Mouse (Mus musculus): ENCODE data around the gene Rasgrf2. TPM values are rescaled to one million over a fixed set of nuclear protein-coding genes. Genes with fewer than 3 reads are reported as not detected.

The Rasgrf2 gene
- polyA plus RNA-seq, 1 experiment from 2014 or later, result 0.87 TPM

- Histone ChIP-seq H3K4me1 (ENCODE audit: control insufficient read depth, insufficient read depth, low read length) (no peaks in the 10 kb centered on the region), H3K9ac (ENCODE audit: low read depth, low read length) (no peak overlapping the region), H3K36me3 (ENCODE audit: control insufficient read depth, insufficient read depth, low read length) (no peaks in the 10 kb centered on the region), H3K9me3 (replicated peaks; ENCODE audit: control insufficient read depth, low read length) (no peaks in the 10 kb centered on the region), H3K27ac (ENCODE audit: low read depth, low read length) (no peak overlapping the region), H3K4me2 (no peak overlapping the region), H3K4me3 (ENCODE audit: low read depth, low read length) (no peak overlapping the region), H3K27me3 (ENCODE audit: control insufficient read depth, insufficient read depth, low read length) (no peaks in the 10 kb centered on the region)
- ATAC-seq (replicated peaks; ENCODE audit: insufficient number of reproducible peaks, low FRiP score, low TSS enrichment), result no peak
Measured at GRCm38 (mm10) chr13:91956474-91956873, 175.0 kb downstream of the Rasgrf2 start.

GRCm38 (mm10) chr13:91955646-91956045 is 175.8 kb downstream of the Rasgrf2 start:
- ATAC-seq (replicated peaks; ENCODE audit: insufficient number of reproducible peaks, low FRiP score, low TSS enrichment), result no peak
- no peak overlapping the region for H3K27ac ChIP-seq (ENCODE audit: low read depth, low read length)
- no peak overlapping the region for H3K9ac ChIP-seq (ENCODE audit: low read depth, low read length)
- H3K9me3 ChIP-seq (replicated peaks; ENCODE audit: control insufficient read depth, low read length), result no peaks in the 10 kb centered on the region
- no peaks in the 10 kb centered on the region for H3K4me1 ChIP-seq (ENCODE audit: control insufficient read depth, insufficient read depth, low read length)
- H3K36me3 ChIP-seq (ENCODE audit: control insufficient read depth, insufficient read depth, low read length), result no peaks in the 10 kb centered on the region
- WGBS (ENCODE audit: insufficient replicate concordance), result 76% methylated on average over 2 of the region's 2 CpGs
- H3K27me3 ChIP-seq (ENCODE audit: control insufficient read depth, insufficient read depth, low read length), result no peaks in the 10 kb centered on the region
- H3K4me3 ChIP-seq (ENCODE audit: low read depth, low read length), result no peak overlapping the region
- H3K4me2 ChIP-seq, result no peak overlapping the region

- Histone ChIP-seq H3K9me3 (replicated peaks; ENCODE audit: control insufficient read depth, low read length) (no peaks in the 10 kb centered on the region), H3K36me3 (ENCODE audit: control insufficient read depth, insufficient read depth, low read length) (no peaks in the 10 kb centered on the region), H3K4me3 (ENCODE audit: low read depth, low read length) (no peak overlapping the region), H3K9ac (ENCODE audit: low read depth, low read length) (no peak overlapping the region), H3K27me3 (ENCODE audit: control insufficient read depth, insufficient read depth, low read length) (no peaks in the 10 kb centered on the region), H3K27ac (ENCODE audit: low read depth, low read length) (no peak overlapping the region), H3K4me1 (ENCODE audit: control insufficient read depth, insufficient read depth, low read length) (no peaks in the 10 kb centered on the region), H3K4me2 (no peak overlapping the region)
- 86% methylated on average over 1 of the region's 1 CpGs for WGBS (ENCODE audit: insufficient replicate concordance)
- ATAC-seq (replicated peaks; ENCODE audit: insufficient number of reproducible peaks, low FRiP score, low TSS enrichment), result no peak
Measured at GRCm38 (mm10) chr13:91955175-91955574, 176.3 kb downstream of the Rasgrf2 start.

GRCm38 (mm10) chr13:91940113-91940512 is 191.3 kb downstream of the Rasgrf2 start:
- Histone ChIP-seq H3K27me3 (ENCODE audit: control insufficient read depth, insufficient read depth, low read length) (no peaks in the 10 kb centered on the region), H3K4me2 (no peak overlapping the region), H3K4me1 (ENCODE audit: control insufficient read depth, insufficient read depth, low read length) (no peaks in the 10 kb centered on the region), H3K27ac (ENCODE audit: low read depth, low read length) (no peak overlapping the region), H3K9ac (ENCODE audit: low read depth, low read length) (no peak overlapping the region), H3K36me3 (ENCODE audit: control insufficient read depth, insufficient read depth, low read length) (no peaks in the 10 kb centered on the region), H3K4me3 (ENCODE audit: low read depth, low read length) (no peak overlapping the region), H3K9me3 (replicated peaks; ENCODE audit: control insufficient read depth, low read length) (no peaks in the 10 kb centered on the region)
- no peak for ATAC-seq (replicated peaks; ENCODE audit: insufficient number of reproducible peaks, low FRiP score, low TSS enrichment)
- 87% methylated on average over 9 of the region's 9 CpGs for WGBS (ENCODE audit: insufficient replicate concordance)

GRCm38 (mm10) chr13:91938826-91939225 is 192.6 kb downstream of the Rasgrf2 start:
- Histone ChIP-seq H3K4me2 (no peak overlapping the region), H3K27me3 (ENCODE audit: control insufficient read depth, insufficient read depth, low read length) (no peaks in the 10 kb centered on the region), H3K27ac (ENCODE audit: low read depth, low read length) (no peak overlapping the region), H3K36me3 (ENCODE audit: control insufficient read depth, insufficient read depth, low read length) (no peaks in the 10 kb centered on the region), H3K4me1 (ENCODE audit: control insufficient read depth, insufficient read depth, low read length) (no peaks in the 10 kb centered on the region), H3K4me3 (ENCODE audit: low read depth, low read length) (no peak overlapping the region), H3K9ac (ENCODE audit: low read depth, low read length) (no peak overlapping the region), H3K9me3 (replicated peaks; ENCODE audit: control insufficient read depth, low read length) (no peaks in the 10 kb centered on the region)
- 69% methylated on average over 1 of the region's 1 CpGs for WGBS (ENCODE audit: insufficient replicate concordance)
- ATAC-seq (replicated peaks; ENCODE audit: insufficient number of reproducible peaks, low FRiP score, low TSS enrichment), result no peak

GRCm38 (mm10) chr13:91937232-91937631 is 194.2 kb downstream of the Rasgrf2 start:
- no peaks in the 10 kb centered on the region for H3K36me3 ChIP-seq (ENCODE audit: control insufficient read depth, insufficient read depth, low read length)

GRCm38 (mm10) chr13:91932122-91932521 is 199.3 kb downstream of the Rasgrf2 start:
- WGBS (ENCODE audit: insufficient replicate concordance), result 86% methylated on average over 1 of the region's 1 CpGs
- H3K9ac ChIP-seq (ENCODE audit: low read depth, low read length), result no peak overlapping the region
- no peak overlapping the region for H3K4me3 ChIP-seq (ENCODE audit: low read depth, low read length)
- no peaks in the 10 kb centered on the region for H3K27me3 ChIP-seq (ENCODE audit: control insufficient read depth, insufficient read depth, low read length)
- H3K36me3 ChIP-seq (ENCODE audit: control insufficient read depth, insufficient read depth, low read length), result no peaks in the 10 kb centered on the region
- H3K4me2 ChIP-seq, result no peak overlapping the region
- H3K4me1 ChIP-seq (ENCODE audit: control insufficient read depth, insufficient read depth, low read length), result 0 out of 2 replicates have a peak, but pooled peaks cover 2% of the 10 kb centered on the region
- no peaks in the 10 kb centered on the region for H3K9me3 ChIP-seq (replicated peaks; ENCODE audit: control insufficient read depth, low read length)
- H3K27ac ChIP-seq (ENCODE audit: low read depth, low read length), result no peak overlapping the region
- ATAC-seq (replicated peaks; ENCODE audit: insufficient number of reproducible peaks, low FRiP score, low TSS enrichment), result no peak

More at GRCm38 (mm10) chr13:91937232-91937631, 194.2 kb downstream of the Rasgrf2 start:
- Histone ChIP-seq H3K4me2 (no peak overlapping the region), H3K27me3 (ENCODE audit: control insufficient read depth, insufficient read depth, low read length) (no peaks in the 10 kb centered on the region), H3K4me1 (ENCODE audit: control insufficient read depth, insufficient read depth, low read length) (no peaks in the 10 kb centered on the region), H3K9ac (ENCODE audit: low read depth, low read length) (no peak overlapping the region), H3K4me3 (ENCODE audit: low read depth, low read length) (no peak overlapping the region), H3K27ac (ENCODE audit: low read depth, low read length) (no peak overlapping the region), H3K9me3 (replicated peaks; ENCODE audit: control insufficient read depth, low read length) (no peaks in the 10 kb centered on the region)
- no peak for ATAC-seq (replicated peaks; ENCODE audit: insufficient number of reproducible peaks, low FRiP score, low TSS enrichment)
- 73% methylated on average over 2 of the region's 2 CpGs for WGBS (ENCODE audit: insufficient replicate concordance)

GRCm38 (mm10) chr13:91929943-91930726 is 201.3 kb downstream of the Rasgrf2 start:
- no peak overlapping the region for H3K27ac ChIP-seq (ENCODE audit: low read depth, low read length)
- 0 out of 2 replicates have a peak, but pooled peaks cover 2% of the 10 kb centered on the region for H3K4me1 ChIP-seq (ENCODE audit: control insufficient read depth, insufficient read depth, low read length)
- no peaks in the 10 kb centered on the region for H3K9me3 ChIP-seq (replicated peaks; ENCODE audit: control insufficient read depth, low read length)
- no peak overlapping the region for H3K4me3 ChIP-seq (ENCODE audit: low read depth, low read length)
- H3K9ac ChIP-seq (ENCODE audit: low read depth, low read length), result no peak overlapping the region
- ATAC-seq (replicated peaks; ENCODE audit: insufficient number of reproducible peaks, low FRiP score, low TSS enrichment), result no peak
- no peaks in the 10 kb centered on the region for H3K27me3 ChIP-seq (ENCODE audit: control insufficient read depth, insufficient read depth, low read length)
- H3K36me3 ChIP-seq (ENCODE audit: control insufficient read depth, insufficient read depth, low read length), result no peaks in the 10 kb centered on the region
- WGBS (ENCODE audit: insufficient replicate concordance), result 55% methylated on average over 7 of the region's 7 CpGs
- no peak overlapping the region for H3K4me2 ChIP-seq
